Mouse (Mus musculus) midbrain, embryonic 10.5 days (tissue): ENCODE measurements around the gene Gm20830. TPM values are rescaled to one million over a fixed set of nuclear protein-coding genes. Genes with fewer than 3 reads are reported as not detected.
"Not testable (repeated sequence)": the region's sequence is repeated elsewhere in the genome, so short reads cannot be mapped to it uniquely, and the experiment has no call there.

Source experiments
- DNase-seq: peaks from one replicate; pipeline ENCODE4 v3.0.0-alpha.2; 2017; ENCODE audit warnings: low spot score
- H3K27ac ChIP-seq: fragments of 300-500 bp; sonication (generic); replicated peaks from 2 replicates; pipeline ENCODE4 v1.5.1; 2016; ENCODE audit warnings: mild to moderate bottlenecking
- H3K27me3 ChIP-seq: fragments of 300-500 bp; sonication (generic); 2 replicates; pipeline ENCODE4 v1.6.1; 2016; ENCODE audit warnings: low read depth, mild to moderate bottlenecking; ENCODE audit not compliant: poor library complexity, severe bottlenecking
- H3K36me3 ChIP-seq: fragments of 300-500 bp; sonication (generic); 2 replicates; pipeline ENCODE4 v1.6.1; 2016; ENCODE audit warnings: mild to moderate bottlenecking, moderate library complexity
- H3K4me1 ChIP-seq: fragments of 300-500 bp; sonication (generic); 2 replicates; pipeline ENCODE4 v1.6.1; 2016
- H3K4me3 ChIP-seq: fragments of 300-500 bp; sonication (generic); 2 replicates; pipeline ENCODE4 v1.5.1; 2016; ENCODE audit warnings: mild to moderate bottlenecking, moderate library complexity
- H3K9me3 ChIP-seq: fragments of 300-500 bp; sonication (generic); replicated peaks from 2 replicates; pipeline ENCODE4 v1.6.1; 2016; ENCODE audit warnings: mild to moderate bottlenecking
- WGBS: fragments of 180-500 bp; shearing (Covaris S2); methylation state at CpG from one replicate; pipeline ENCODE4 v1.1.7; 2016; 5-methylcytosine and 5-hydroxymethylcytosine counted together
- polyA plus RNA-seq: library from polyadenylated mRNA; unstranded; fragments of >200 nt; fragmentation: Nextera tagmentation; extraction: Ambion mirVana; gene quantifications from 2 replicates; pipeline ENCODE4 v1.2.1, GENCODE M21; 2016

Gm20830 gene
- polyA plus RNA-seq: not detected in 2 replicates

DNA sequence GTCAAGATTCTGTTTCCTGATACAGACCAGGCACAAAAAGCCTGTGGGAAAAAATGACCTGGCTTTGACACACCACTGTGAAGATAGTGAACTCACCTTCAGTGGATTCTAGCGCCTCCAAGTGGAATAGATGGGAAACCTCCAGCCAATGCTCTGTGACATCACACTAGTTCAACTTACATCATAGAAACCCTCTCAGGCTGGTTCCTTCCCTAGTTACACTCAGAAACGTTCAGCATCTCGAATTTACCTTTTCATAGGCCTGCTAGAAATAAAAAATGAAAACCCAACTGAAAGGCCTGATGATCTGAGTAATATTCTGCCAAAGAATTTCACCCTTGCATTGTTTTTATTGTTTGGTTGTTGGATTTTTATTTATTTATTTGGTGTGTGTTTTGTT is at the start of gene Gm20830:
Gm20830 (minus strand) TSS at position 101 of the 400 bp plus-strand sequence.
- not testable (repeated sequence) for H3K4me1 ChIP-seq, H3K4me3 ChIP-seq, H3K36me3 ChIP-seq, H3K27me3 ChIP-seq, H3K27ac ChIP-seq, H3K9me3 ChIP-seq, DNase-seq
- 43% methylated on average over 2 of the region's 3 CpGs for WGBS

Other genes starting within 250 kb of the Gm20830 start
- not detected in 2 replicates for gene Gm21719, start 235.4 kb downstream of the Gm20830 start, polyA plus RNA-seq